Mouse (Mus musculus): Measurements from ENCODE around the gene Uck1. TPM values are rescaled to one million over a fixed set of nuclear protein-coding genes. Genes with fewer than 3 reads are reported as not detected.
A peak's percentile ranks its signal among the peaks of the same experiment; 100 is the strongest.

The Uck1 gene
- polyA plus RNA-seq, 1 experiment from 2014 or later: 69.4 TPM

DNA sequence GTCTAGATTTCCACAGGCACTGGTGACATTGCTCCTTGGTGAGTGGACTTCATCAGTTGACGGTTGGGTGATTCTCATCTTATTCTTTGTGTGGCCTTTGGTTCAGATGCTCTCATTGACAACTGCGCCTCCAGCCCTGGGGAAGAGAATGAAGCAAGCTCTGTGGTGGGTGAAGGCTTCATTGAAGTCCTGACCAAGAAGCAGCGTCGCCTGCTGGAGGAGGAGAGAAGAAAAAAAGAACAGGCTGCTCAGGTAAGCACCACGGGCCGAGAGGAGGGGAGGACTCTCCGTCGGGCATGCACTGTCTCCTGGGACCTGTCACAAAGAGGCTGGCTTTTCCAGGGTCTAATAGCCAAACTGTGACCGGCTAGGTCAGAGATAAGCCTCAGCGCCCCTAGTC, 43.5 kb downstream of the Uck1 start:
- no peak overlapping the region for H3K4me3 ChIP-seq
- WGBS: 88% methylated on average over 10 of the region's 10 CpGs
- no peak overlapping the region for H3K4me2 ChIP-seq
- H3K9ac ChIP-seq: no peak overlapping the region
- no peak overlapping the region for H3K27ac ChIP-seq
- H3K9me3 ChIP-seq: no peaks in the 10 kb centered on the region
- ATAC-seq (ENCODE audit: insufficient number of reproducible peaks, insufficient read depth, low FRiP score, low TSS enrichment, low read depth): no peak
- no peaks in the 10 kb centered on the region for H3K4me1 ChIP-seq
- no peaks in the 10 kb centered on the region for H3K27me3 ChIP-seq
- peaks cover 100% of the 10 kb centered on the region for H3K36me3 ChIP-seq

DNA sequence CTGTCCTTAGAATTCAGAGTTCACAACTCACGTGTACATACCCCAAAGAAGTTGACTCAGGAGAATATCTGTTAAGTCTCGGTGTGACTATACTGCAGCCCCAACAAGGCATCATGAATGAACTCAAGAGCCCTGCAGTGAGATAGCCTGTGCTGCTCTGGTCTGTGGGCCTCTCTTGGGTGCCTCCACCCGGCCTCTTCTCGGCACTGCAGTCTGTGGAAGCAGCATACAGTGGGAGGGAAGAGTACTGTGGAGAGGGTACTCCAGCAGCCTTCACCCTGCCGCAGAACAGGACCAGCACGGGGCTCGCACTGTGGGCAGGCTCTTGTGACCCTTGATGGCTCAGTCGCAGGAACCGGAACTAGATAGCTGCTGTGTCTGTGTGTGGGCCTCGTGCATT, 44.4 kb downstream of the Uck1 start:
- Histone ChIP-seq H3K4me1 (no peaks in the 10 kb centered on the region), H3K4me2 (no peak overlapping the region), H3K9me3 (no peaks in the 10 kb centered on the region), H3K9ac (peak overlapping the region; percentile 27; the same call in 1 of the 2 replicates), H3K36me3 (peaks cover 99% of the 10 kb centered on the region), H3K27me3 (no peaks in the 10 kb centered on the region), H3K4me3 (no peak overlapping the region), H3K27ac (no peak overlapping the region)
- 89% methylated on average over 10 of the region's 10 CpGs for WGBS
- no peak for ATAC-seq (ENCODE audit: insufficient number of reproducible peaks, insufficient read depth, low FRiP score, low TSS enrichment, low read depth)

DNA sequence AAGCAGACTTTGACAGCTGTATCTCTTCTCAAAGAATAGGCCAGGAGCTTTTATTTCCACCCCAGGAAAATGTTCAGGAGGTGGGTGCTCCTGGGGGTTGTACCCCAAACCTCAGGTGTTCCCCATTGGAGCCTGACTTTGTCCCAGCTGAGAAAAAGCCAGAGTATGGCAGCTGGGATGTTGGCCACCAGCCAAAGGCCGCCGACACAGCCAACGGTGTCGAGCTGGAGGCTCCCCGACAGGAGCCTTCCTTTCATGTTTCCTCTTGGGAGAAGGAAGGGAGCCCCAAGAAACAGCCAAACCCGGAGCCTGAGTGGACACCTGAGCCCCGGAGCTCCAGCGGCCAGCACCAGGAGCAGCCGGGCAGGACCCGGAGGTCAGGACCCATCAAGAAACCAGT, 47.0 kb downstream of the Uck1 start:
- Histone ChIP-seq H3K4me3 (no peak overlapping the region), H3K4me1 (no peaks in the 10 kb centered on the region), H3K9me3 (no peaks in the 10 kb centered on the region), H3K27ac (no peak overlapping the region), H3K4me2 (no peak overlapping the region), H3K27me3 (no peaks in the 10 kb centered on the region), H3K9ac (no peak overlapping the region), H3K36me3 (peaks cover 99% of the 10 kb centered on the region)
- no peak for ATAC-seq (ENCODE audit: insufficient number of reproducible peaks, insufficient read depth, low FRiP score, low TSS enrichment, low read depth)
- 89% methylated on average over 10 of the region's 10 CpGs for WGBS

DNA sequence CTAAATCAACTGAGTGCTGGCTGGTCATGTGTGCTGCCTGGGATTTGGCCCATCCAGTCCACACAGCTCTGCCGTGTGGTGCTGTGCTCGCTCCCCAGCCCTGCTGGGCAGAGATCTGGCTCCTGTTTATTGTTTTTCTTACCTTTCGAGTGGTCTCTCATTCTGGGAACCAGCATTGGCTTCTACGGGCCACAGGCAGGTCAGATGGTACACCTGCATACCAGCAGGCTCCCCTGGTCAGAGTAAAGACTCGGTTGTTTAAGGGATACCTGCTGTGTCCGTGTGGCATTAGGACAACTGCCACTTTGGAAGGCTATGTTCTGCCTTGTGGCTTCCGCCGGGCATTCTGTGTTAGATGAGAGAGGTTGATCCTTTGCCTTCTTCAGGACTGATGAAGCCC, 48.3 kb downstream of the Uck1 start:
- WGBS: 94% methylated on average over 8 of the region's 8 CpGs
- Histone ChIP-seq H3K36me3 (peaks cover 99% of the 10 kb centered on the region), H3K27me3 (no peaks in the 10 kb centered on the region), H3K4me1 (no peaks in the 10 kb centered on the region), H3K9me3 (no peaks in the 10 kb centered on the region), H3K27ac (no peak overlapping the region), H3K4me2 (no peak overlapping the region), H3K4me3 (no peak overlapping the region), H3K9ac (peak overlapping the region; percentile 11; the same call in 1 of the 2 replicates)
- no peak for ATAC-seq (ENCODE audit: insufficient number of reproducible peaks, insufficient read depth, low FRiP score, low TSS enrichment, low read depth)

DNA sequence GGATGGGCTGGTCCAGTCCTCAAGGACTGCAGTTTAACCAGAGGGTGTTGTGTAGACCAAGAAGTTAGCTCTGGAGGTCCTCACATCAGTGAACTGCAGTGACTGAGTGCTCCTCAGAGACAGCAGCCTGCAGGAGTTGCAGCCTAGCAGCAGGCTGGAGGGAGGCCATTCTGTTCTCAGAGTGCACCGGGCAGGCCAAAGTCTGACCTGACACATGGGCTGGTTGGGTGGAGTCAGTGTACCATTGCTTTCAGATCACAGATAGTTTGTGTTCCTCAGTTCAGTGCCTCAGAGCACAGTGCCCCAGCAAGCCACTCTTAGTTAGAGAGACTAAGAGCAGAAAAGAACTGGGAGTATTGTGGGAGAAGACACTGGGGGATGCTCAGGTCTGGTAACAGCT, 52.3 kb downstream of the Uck1 start:
- no peak overlapping the region for H3K27ac ChIP-seq
- H3K36me3 ChIP-seq: peaks cover 99% of the 10 kb centered on the region
- H3K9ac ChIP-seq: no peak overlapping the region
- H3K9me3 ChIP-seq: no peaks in the 10 kb centered on the region
- 100% methylated on average over 1 of the region's 1 CpGs for WGBS
- H3K4me1 ChIP-seq: no peaks in the 10 kb centered on the region
- H3K4me3 ChIP-seq: no peak overlapping the region
- ATAC-seq (ENCODE audit: insufficient number of reproducible peaks, insufficient read depth, low FRiP score, low TSS enrichment, low read depth): no peak
- H3K4me2 ChIP-seq: no peak overlapping the region
- no peaks in the 10 kb centered on the region for H3K27me3 ChIP-seq

Other genes starting within 250 kb of the Uck1 start
- gene Fam78a, start 175.3 kb downstream of the Uck1 start, polyA plus RNA-seq (2015; fragmentation: Nextera tagmentation; extraction: Ambion mirVana): 1.9 and 2.1 TPM in 2 replicates
- 5.7 and 6.2 TPM in 2 replicates for gene Plpp7, start 164.6 kb downstream of the Uck1 start, polyA plus RNA-seq (2015; fragmentation: Nextera tagmentation; extraction: Ambion mirVana)
- 44.8 and 57.7 TPM in 2 replicates for gene Prrc2b, start 109.1 kb downstream of the Uck1 start, polyA plus RNA-seq (2015; fragmentation: Nextera tagmentation; extraction: Ambion mirVana)
- gene Pomt1, start 23.6 kb downstream of the Uck1 start, polyA plus RNA-seq (2015; fragmentation: Nextera tagmentation; extraction: Ambion mirVana): 25.1 and 31.3 TPM in 2 replicates
- 25.6 and 31.2 TPM in 2 replicates for gene Golga2, start 27.2 kb upstream of the Uck1 start, polyA plus RNA-seq (2015; fragmentation: Nextera tagmentation; extraction: Ambion mirVana)
- gene Swi5, start 27.9 kb upstream of the Uck1 start, polyA plus RNA-seq (2015; fragmentation: Nextera tagmentation; extraction: Ambion mirVana): 497 and 538 TPM in 2 replicates
- gene Ciz1, start 92.2 kb upstream of the Uck1 start, polyA plus RNA-seq (2015; fragmentation: Nextera tagmentation; extraction: Ambion mirVana): 48.6 and 54.2 TPM in 2 replicates
- 31.9 and 32.4 TPM in 2 replicates for gene Dnm1, start 93.2 kb upstream of the Uck1 start, polyA plus RNA-seq (2015; fragmentation: Nextera tagmentation; extraction: Ambion mirVana)
- gene 1110008P14Rik, start 121.8 kb upstream of the Uck1 start, polyA plus RNA-seq (2015; fragmentation: Nextera tagmentation; extraction: Ambion mirVana): 44.1 and 47.8 TPM in 2 replicates
- gene Lcn2, start 128.1 kb upstream of the Uck1 start, polyA plus RNA-seq (2015; fragmentation: Nextera tagmentation; extraction: Ambion mirVana): 0.22 and 1.5 TPM in 2 replicates
- 30.0 and 30.4 TPM in 2 replicates for gene Ptges2, start 135.7 kb upstream of the Uck1 start, polyA plus RNA-seq (2015; fragmentation: Nextera tagmentation; extraction: Ambion mirVana)
- gene Naif1, start 190.3 kb upstream of the Uck1 start, polyA plus RNA-seq (2015; fragmentation: Nextera tagmentation; extraction: Ambion mirVana): 6.3 and 6.5 TPM in 2 replicates
- gene Slc25a25, start 191.3 kb upstream of the Uck1 start, polyA plus RNA-seq (2015; fragmentation: Nextera tagmentation; extraction: Ambion mirVana): 23.5 and 24.6 TPM in 2 replicates